1 mouse cellular context compared by ENCODE assay signal in the genomic region with DNA sequence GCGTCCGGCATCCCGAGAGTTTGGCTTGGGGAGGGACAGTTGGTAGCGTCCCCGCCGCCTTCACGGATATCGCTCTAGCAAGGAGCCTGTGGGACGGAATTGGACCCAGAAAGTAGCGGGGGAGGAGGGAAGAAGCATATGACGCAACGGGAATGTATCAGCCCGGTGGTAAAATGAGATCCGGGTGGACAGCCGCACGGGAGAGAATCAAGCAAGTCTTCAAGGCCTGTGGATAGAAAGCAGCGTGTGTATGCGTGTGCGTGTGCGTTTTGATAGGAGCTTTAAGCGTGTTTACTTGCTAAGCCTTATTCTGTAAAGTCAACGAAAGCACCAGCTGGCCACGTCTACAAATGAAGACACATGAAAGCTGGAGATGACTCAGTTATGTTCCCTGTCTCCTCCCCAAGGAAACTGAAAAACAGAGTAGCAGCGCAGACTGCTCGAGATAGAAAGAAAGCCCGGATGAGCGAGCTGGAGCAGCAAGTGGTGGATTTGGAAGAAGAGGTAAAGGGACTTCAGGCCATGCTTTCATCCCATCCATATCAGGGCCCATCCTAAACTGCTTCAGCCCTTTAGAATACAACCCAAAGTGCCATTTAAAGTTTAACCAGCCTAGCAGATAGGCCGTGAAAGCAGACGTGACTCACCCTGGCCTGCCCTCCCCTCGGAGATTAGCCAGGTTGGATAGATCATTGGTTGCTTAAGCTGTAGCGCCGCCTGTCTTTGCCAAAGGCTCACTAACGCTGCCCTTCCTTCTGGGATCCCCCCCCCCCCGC.
TF ChIP-seq lines count a peak whose summit lies in the region.

No protein-coding gene starts in this region.

TF ChIP-seq in CH12.LX, 34 proteins besides CTCF, POLR2A, EP300 and RAD21:
- TF ChIP-seq ELF1 (IDR thresholded peaks at IDR 0.05; ENCODE audit: low read depth, low read length): peak; percentile 56; the same call in 1 of the 2 replicates
- 0 out of 2 replicates have a peak, but pooled peaks have one; percentile 24 for TF ChIP-seq NELFE (IDR thresholded peaks at IDR 0.05; ENCODE audit: low read depth, low read length)
- TF ChIP-seq HCFC1 (IDR thresholded peaks at IDR 0.05; ENCODE audit: low read depth, low read length): peak; percentile 42; the same call in 1 of the 2 replicates
- TF ChIP-seq POLR2AphosphoS2 (IDR thresholded peaks at IDR 0.05; ENCODE audit: low read depth, low read length): peak; percentile 87
- no peak for TF ChIP-seq NRF1 (IDR thresholded peaks at IDR 0.05; ENCODE audit: low read depth, low read length)
- TF ChIP-seq USF2 (conservative IDR thresholded peaks at IDR 0.05; ENCODE audit: low read depth, low read length): no peak
- peak; percentile 87 for TF ChIP-seq MAX (IDR thresholded peaks at IDR 0.05; ENCODE audit: low read length)
- peak; percentile 87 for TF ChIP-seq ETS1 (conservative IDR thresholded peaks at IDR 0.05; ENCODE audit: low read depth, low read length)
- TF ChIP-seq BHLHE40 (IDR thresholded peaks at IDR 0.05; ENCODE audit: low read depth, low read length): peak; percentile 68; the same call in 1 of the 2 replicates
- peak; percentile 76 for TF ChIP-seq ZMIZ1 (IDR thresholded peaks at IDR 0.05; ENCODE audit: low read depth, low read length)
- TF ChIP-seq MYC (IDR thresholded peaks at IDR 0.05; ENCODE audit: low read depth, low read length): peak; percentile 95
- TF ChIP-seq SMC3 (IDR thresholded peaks at IDR 0.05; ENCODE audit: low read depth, low read length): peak; percentile 49
- peak; percentile 100 for TF ChIP-seq SIN3A (IDR thresholded peaks at IDR 0.05; ENCODE audit: low read length)
- 0 out of 2 replicates have a peak, but pooled peaks have one; percentile 59 for TF ChIP-seq CHD2 (IDR thresholded peaks at IDR 0.05; ENCODE audit: low read length)
- peak; percentile 80 for TF ChIP-seq MEF2A (IDR thresholded peaks at IDR 0.05; ENCODE audit: borderline replicate concordance, low read depth, low read length)
- no peak; the same call in 1 of the 2 replicates for TF ChIP-seq CHD1 (IDR thresholded peaks at IDR 0.05; ENCODE audit: low read depth, low read length)
- no peak for TF ChIP-seq PAX5 (IDR thresholded peaks at IDR 0.05; ENCODE audit: low read length)
- TF ChIP-seq MXI1 (IDR thresholded peaks at IDR 0.05; ENCODE audit: low read depth, low read length): peak; percentile 89; the same call in 1 of the 2 replicates
- TF ChIP-seq KAT2A (IDR thresholded peaks at IDR 0.05; ENCODE audit: insufficient replicate concordance, low read length): no peak
- TF ChIP-seq USF1 (IDR thresholded peaks at IDR 0.05; ENCODE audit: low read depth, low read length): no peak
- peak; percentile 96 for TF ChIP-seq TCF12 (IDR thresholded peaks at IDR 0.05; ENCODE audit: low read depth, low read length)
- no peak for TF ChIP-seq ZKSCAN1 (IDR thresholded peaks at IDR 0.05; ENCODE audit: borderline replicate concordance, low read depth, low read length)
- peak; percentile 85 for TF ChIP-seq MAZ (IDR thresholded peaks at IDR 0.05; ENCODE audit: low read depth, low read length)
- TF ChIP-seq TBP (conservative IDR thresholded peaks at IDR 0.05; ENCODE audit: low read depth, low read length): peak; percentile 76; the same call in 1 of the 2 replicates
- TF ChIP-seq UBTF (IDR thresholded peaks at IDR 0.05; ENCODE audit: low read depth, low read length): no peak
- TF ChIP-seq JUND (conservative IDR thresholded peaks at IDR 0.05; ENCODE audit: low read depth, low read length): peak; percentile 91
- no peak for TF ChIP-seq ZC3H11A (IDR thresholded peaks at IDR 0.05; ENCODE audit: low read depth, low read length)
- peak; percentile 66 for TF ChIP-seq ZNF384 (IDR thresholded peaks at IDR 0.05; ENCODE audit: low read depth, low read length)
- no peak for TF ChIP-seq GABPA (IDR thresholded peaks at IDR 0.05; ENCODE audit: insufficient replicate concordance, low read depth, low read length)
- peak; percentile 57; the same call in 1 of the 2 replicates for TF ChIP-seq RCOR1 (conservative IDR thresholded peaks at IDR 0.05; ENCODE audit: low read depth, low read length)
- peak; percentile 72; the same call in 1 of the 2 replicates for TF ChIP-seq MAFK (IDR thresholded peaks at IDR 0.05; ENCODE audit: insufficient replicate concordance, low read length)
- peak; percentile 97 for TF ChIP-seq IRF4 (IDR thresholded peaks at IDR 0.05; ENCODE audit: low read depth, low read length)
- TF ChIP-seq JUN (IDR thresholded peaks at IDR 0.05; ENCODE audit: insufficient read depth, low read depth, low read length): peak; percentile 91
